Mouse (Mus musculus): ENCODE measurements around the gene Gm21973.

Gm21973 gene

DNA sequence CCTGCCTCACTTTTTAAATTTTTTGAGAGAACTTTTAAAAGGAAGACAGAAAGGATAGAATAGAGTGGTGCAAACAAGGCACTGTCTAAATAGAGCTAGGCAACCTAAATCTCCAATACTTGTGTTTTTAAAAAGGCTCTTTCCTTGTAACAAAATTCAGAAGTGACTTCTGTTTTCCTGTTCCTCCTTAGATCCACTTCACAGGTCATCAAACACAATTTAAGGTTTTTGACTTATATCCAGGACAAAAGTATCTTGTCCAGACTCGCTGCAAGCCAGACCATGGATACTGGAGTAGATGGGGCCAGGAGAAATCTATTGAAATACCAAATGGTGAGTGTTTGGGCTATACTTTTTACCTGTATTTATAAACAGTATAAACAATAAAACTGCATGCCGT is at the start of gene Gm21973:
TSS of gene Gm21973 (plus strand) at position 301 of the 400 bp plus-strand sequence.
- no peak for DNase-seq (ENCODE audit: low read depth, low spot score)

DNA sequence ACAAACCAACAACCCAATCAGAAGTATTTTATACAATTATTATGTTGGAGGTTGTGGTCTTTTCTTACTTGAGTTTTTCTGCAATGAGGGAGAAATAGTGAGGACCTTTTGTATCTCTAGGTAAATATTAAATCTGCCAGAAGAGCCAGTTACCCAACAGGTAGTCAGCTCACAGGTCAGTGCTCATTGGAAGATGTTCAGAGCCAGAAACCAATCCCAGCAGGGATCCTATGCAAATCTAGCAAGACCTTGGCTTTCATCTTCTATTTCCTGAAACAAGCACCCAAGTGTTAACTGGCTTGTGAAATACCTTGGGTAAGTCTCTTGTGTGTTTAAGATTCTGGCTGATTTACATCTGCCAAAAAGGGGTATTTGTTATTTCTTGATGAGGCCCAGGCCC is 48.8 kb upstream of the Gm21973 start:
- peak; percentile 4 for DNase-seq (ENCODE audit: low read depth, low spot score)

DNA sequence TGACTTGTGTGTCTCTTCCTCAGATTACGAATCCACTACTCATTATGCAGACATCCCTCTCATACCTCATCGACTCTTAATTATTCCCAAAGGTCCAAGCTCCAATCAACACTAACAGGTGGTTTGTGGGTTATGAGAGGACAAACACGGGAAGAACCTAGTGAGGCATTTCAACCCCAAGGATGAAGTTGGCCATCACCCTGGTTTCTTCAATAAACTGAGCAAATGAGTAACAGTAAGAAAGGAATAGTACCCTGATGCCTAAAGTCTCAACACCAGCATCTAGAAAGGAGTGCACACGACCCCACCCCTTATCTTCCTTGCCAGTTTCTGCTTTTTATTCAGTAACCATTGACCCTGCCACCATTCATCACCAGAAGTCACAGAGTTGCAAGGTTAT is 47.7 kb upstream of the Gm21973 start:
- no peak for DNase-seq (ENCODE audit: low read depth, low spot score)

DNA sequence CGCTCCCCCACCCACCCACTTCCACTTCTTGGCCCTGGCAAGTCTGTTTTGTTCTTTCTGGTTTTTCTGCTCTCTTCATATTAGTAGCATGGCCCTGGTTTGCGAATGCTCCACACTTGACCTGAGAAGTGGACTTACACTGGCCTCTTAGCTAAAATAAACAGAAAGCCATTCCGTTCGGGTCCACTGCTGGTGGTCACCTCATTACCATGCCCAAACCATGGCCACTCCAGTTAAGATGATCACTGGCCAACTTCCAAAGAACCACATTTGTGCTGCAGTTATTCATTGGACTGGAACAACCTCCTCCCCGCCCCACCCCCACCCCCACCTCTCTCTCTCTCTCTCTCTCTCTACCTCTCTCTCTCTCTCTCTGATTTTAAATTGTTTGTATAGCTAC is 43.6 kb upstream of the Gm21973 start:
- no peak for DNase-seq (ENCODE audit: low read depth, low spot score)

DNA sequence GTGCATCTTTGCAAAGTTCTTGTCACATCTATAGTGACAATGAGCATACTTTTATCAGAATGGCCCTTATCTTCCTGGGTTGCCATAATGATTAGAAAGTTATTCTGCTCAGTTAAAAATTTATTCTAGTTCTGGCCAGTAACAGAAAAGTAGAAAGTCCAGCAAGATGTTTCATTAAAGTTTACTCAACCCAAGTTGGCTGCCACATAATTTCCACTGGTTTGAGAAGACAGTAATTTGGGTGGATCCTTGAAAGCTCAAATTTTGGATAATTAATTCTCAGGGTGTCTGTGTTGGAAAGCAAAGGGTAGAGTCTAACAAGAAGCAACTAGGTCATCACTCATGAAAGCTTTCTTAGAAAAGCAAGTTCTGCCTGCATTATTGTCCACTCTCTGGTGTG is 41.5 kb upstream of the Gm21973 start:
- no peak for DNase-seq (ENCODE audit: low read depth, low spot score)

DNA sequence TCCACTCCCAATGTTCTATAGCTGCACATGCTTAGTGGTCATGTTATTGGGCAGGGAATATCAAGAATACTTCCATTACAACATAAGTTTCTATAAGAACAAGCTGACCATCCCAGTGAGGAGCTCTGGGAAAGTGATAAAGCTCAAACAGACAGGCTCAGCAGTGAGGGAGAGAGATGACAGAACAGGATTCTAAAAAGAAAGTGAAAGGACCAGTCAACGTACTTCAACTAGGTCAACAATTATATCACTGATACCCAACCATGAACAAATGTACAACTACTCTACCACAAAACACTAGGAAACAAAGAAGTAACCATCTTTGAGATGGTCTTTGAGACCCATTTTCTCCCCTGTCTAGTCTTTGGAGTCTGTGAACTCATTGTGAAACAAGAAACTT is 28.6 kb upstream of the Gm21973 start:
- DNase-seq (ENCODE audit: low read depth, low spot score) = no peak

DNA sequence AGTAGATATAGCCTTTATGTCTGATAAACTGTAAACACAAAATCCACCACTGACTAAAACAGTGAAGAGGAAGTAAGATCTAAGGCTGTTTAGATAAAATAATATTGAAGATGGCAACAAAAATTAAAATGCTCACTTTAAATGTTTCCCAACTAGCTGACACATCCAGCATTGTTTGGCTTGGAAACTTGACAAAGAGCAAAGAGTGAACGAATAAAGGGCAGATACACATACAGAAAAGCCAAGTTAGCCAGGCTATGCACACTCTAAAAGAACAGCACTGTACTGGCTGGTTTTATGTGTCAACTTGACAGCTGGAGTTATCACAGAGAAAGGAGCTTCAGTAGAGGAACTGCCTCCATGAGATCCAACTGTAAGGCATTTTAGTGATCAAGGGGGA is 27.1 kb upstream of the Gm21973 start:
- DNase-seq (ENCODE audit: low read depth, low spot score) = no peak

DNA sequence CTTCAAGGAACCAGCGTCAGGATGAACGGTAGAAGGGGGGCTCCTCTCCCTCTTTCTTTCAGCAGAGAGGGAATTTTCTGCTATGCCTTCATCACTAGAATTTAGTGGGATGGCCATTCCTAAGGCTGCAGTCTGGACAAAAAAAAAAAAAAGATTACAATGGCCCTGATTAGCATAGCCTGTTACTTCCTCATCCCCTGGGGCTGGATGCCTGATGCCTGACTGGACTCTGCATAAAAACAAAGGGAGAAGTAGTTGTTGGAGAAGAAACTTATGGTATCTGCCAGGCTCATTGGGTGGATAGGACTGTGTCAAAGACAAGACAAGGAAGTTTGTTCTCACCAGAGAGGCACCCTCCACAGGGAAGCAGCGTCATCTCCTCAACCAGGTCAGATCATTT is 25.7 kb upstream of the Gm21973 start:
- peak; percentile 52 for DNase-seq (ENCODE audit: low read depth, low spot score)

DNA sequence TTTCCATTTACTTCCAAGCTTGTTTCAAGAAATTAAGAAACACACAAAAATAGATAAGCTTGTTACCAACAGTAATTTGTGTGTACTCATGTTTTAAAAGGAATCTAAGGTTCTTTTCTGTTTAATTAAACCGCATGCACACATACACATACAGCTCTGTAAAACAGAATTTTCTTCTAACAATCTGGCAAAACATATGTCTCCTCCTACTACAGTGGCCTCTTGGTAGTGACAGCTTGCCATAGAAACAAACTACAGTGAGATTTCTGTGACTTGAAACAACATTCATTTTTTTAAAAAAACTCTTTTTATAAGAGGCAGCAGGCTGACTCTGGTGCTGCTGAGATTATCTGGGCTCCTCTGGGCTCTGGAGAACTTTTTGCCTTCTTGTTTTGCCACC is 18.7 kb upstream of the Gm21973 start:
- no peak for DNase-seq (ENCODE audit: low read depth, low spot score)

DNA sequence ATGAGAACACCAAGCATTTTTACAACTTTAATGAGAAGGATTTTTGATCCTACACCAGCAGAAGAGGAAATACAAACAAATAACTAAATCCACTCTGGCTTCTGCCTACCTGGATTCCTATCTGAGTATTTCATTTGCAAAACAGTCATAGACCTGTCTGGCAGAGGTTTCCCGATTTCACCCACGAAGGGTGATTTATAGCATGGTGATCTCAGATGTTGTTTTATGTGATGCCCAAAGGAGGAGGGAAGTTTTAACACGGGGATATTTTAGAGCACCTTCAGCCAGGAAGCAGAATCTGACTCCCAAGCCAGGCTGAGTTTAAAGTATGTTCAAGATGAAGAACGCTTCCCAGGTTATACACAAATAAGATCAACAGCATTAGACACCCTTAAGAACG is 13.4 kb upstream of the Gm21973 start:
- DNase-seq (ENCODE audit: low read depth, low spot score) = no peak

DNA sequence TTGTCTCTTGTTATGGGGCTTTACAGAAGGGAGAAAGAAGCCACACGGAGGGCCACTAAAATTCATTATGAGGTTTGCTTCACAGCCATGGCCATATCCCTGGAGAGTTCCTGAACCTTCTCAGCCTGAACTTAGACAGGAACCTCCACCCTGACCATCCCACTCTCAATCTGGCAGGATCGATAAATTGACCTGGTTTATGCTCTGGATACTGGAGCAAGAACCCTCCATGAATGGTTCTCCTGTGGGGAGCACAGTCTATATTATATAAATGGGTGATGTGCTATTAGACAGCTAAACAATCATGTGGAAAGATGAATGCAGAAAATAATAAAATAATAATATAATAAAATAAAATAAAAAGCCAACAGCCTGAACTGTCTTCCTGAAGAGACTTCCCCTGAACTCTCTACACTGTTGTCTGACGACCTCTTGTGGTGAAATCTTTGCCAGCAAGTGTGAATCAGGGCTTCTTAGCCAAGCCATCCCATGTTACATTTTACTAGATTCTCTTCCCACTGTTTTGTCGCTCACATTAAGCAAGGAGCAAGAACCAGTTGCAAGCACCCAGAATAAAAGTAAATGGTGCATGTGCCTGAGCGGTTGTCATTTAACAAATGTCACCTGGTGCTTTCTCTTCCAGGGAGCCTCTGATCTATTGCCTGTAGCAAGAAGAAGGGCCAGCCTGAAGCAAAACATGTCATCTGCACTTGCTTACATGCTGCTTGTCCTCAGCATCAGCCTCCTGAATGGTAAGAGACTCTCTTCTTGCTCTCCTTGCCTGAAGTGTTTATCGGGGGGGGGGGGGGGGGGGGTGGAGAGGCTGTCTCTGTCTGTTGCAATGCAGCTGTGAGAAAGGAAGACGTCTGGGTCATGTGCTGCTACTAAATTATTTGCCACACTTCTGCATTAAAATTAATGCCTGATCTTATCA is 11.4 kb upstream of the Gm21973 start:
- DNase-seq (ENCODE audit: low read depth, low spot score) = peak; percentile 54

DNA sequence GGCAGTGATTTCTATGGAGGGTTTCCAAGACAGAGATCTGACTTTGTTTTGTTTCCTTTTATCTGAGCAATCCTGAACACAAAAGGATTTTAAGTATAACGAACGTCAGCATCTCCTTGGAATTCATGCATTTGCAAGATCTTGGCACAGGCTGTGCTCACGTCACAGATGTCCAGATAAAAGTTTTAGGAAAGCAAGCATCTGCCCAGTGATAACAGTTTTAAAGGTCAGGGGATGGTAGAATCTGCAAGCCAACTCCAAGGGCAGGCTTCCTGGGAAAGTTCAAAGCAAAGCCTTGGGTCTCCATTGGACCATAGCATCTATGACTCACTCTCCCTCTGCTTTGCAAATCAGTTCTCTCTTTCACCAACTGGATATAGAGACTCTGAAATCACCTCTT is 5.4 kb downstream of the Gm21973 start:
- DNase-seq (ENCODE audit: low read depth, low spot score) = no peak

DNA sequence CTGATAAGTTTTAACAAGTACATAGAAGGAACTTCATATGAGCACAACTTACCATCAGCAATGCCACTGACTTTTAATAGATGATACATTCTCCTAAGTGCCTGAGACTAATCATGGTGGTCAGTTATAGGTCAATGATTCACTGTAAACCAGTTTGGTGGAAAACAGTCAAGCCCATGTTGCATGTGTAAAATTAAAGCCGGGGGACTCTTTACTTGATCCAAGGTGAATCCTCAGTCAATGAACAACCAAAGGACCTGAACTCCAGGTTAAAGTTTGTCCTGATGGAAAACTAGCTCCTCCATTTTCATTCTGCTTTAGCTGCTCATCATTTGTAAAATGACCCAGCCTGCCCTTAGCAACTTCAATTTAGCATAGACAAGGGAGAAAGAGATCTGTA is 7.4 kb downstream of the Gm21973 start:
- no peak for DNase-seq (ENCODE audit: low read depth, low spot score)

DNA sequence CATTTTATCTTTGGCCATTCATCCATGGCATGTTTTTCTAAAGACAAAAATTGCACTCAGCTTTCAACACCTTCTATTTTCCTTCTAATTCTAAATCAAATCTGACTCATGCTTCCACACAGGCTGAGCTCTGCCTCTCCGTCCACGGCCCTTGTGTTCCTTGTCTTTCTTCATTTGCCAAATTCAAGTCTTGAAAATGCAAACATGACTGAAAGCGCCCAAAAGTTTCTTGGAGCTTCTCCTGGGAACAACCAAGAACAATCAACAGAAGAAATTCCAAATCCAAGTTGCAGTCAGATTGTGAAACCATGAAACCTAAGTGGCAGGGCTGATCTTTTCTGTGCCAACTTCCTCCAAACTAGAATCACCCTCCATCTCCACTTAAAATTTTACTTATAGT is 13.4 kb downstream of the Gm21973 start:
- DNase-seq (ENCODE audit: low read depth, low spot score) = no peak

DNA sequence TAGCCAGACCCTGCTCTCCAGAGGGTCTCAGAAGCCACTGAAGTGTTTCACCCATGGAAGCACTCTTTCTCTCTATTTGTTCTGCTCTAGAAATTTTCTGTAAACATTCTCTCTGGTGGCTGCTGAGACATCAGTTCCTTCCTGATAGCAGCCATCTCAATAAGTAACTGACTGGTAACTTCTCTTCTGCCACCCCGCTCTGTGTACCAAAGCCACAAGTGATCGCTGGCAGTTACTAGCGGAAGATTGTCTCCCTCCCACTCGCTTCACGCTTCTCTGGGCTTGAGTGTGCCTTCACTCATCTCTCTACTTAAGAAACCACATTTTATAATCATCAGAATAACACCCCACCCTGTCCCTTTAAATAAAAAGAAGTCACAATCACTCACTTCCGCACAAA is 21.9 kb downstream of the Gm21973 start:
- no peak for DNase-seq (ENCODE audit: low read depth, low spot score)

DNA sequence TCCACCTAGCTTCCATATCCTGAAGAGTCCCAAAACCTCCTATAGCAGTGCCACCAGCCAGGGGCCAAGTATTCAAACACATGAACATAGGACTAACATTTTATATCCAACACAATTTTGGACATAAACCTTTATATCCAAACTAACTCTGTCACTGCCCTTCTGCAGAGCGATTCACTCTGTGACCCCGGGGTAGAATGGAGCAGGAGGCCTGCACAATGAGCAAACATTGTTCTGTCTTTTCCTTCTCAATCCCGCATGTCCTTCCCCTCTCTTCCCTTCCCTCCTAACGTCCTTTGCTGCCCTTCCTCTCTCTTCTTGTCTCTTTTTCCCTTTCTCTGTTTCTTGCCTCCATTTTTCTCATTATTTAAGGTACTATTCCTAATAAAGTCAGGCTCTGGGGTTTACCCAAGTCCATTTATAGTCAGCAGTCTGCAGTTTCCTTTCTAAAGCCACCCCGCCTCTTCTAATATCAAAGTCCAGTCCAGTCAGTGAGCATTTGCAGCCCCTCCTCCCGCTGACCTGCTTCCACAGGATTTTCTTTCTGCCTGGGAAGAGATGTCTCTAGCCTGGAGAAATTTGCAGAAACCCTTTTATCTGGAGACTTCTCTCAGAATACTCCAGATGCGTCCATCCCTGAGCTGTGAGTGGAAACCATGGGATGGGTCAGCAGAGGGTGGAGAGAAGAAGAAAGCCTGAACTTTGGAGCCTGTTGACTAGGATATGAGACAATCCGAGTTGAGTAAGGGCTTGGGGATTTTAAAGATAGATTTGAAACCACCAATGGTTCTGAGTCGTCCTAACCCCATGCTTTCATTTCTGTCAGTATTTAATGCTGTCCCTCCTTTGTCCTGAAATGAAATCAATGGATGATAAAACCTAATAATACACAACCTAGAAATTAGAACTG is 33.1 kb downstream of the Gm21973 start, which contains the start of gene Agxt2:
TSS of gene Agxt2 (plus strand) at position 494 of the 910 bp plus-strand sequence.
- DNase-seq (ENCODE audit: low read depth, low spot score) = no peak

DNA sequence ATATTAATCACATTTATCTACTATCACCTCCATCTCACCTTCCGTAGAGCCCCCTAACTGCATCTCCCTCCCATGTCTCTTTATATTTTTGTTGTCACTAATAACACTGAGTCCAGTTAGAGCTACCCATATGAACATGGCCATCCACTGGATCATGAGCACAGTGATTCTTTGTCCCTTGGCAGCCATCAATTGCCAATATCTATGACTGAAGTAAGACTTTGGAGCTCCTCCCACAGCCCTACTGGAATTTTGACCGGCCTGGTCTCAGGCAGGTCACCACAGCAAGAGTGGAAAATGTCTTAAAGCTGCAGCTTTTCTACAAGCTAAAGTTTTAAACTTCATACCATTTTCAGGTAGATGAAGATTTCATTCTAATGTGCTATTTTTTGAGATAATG is 41.2 kb downstream of the Gm21973 start:
- DNase-seq (ENCODE audit: low read depth, low spot score) = no peak

DNA sequence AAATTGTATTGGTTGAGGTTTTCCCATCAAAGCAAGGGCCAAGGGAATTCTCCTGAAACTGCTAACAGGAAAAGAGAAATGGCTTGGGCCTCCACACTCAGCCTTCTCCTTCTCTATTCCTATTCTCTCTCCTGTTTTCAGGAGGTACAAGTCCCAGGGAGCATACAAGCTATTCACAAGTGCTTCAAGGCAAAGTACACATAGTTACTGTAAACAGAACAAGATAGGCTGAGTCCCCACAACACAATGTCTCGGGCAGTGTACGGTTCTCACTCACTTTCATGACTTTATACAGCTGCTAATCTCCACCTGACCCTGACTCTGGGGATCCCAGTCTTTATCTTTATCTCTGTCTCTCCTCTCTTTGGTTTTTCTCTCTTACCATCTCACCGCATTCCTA is 50.2 kb downstream of the Gm21973 start:
- DNase-seq (ENCODE audit: low read depth, low spot score) = no peak

DNA sequence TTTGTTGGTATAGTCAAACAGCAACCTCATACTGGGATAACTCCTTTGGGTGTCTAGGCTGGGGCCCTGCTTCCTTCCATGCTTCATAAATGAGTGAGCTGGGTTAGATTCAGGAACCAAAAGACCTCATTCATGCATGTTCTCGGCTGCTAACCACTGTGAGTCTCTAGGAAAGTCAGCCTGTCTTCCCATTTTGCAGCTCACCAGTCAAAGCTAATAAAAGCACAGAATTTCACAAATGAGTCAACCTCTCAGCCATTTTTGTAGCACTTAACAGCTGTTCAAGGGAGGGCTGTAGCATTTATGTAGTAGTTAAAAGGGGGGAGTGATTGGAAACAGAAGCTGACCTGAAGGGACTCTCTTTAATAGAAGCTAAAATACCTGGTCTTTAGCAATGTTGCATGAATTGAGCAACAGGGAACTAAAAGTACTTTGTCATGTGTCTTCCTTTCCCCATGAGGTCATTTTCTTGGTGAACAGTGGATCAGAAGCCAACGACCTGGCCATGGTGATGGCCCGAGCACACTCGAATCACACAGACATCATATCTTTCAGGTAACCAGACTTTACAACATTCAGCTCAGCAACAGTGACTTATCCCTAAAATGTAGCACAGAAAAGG is 53.3 kb downstream of the Gm21973 start:
- no peak for DNase-seq (ENCODE audit: low read depth, low spot score)

DNA sequence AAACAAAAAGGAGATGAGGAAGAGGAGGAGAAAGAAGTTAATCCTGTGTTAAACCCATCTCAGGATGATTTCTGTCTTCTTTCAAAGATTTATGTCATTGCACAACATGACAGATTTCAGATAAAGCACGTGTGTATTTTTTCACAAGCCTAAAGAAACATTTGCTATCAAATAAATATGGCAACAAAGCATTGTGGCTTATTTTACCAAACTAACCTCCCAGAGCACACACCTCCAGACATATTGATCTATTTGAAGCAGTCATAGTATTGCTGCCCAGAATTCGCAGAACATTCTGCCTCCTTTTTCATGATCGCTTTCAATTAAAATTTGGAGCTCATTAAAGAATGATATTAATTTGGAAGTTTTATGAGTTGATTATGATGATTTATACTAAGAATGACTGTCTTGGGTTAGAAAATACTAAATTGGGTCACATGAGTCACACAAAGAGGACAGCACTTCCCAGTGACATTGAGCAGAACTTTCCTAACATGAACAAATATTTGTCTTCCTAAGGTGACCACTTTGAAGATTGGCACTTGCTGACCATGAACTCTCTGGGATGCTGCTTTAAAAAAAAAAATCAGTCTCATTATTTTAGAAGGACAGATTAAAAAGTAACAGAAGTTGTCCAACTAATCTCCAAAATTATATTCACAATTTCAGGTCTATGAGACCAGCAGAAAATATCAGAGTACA is 54.7 kb downstream of the Gm21973 start:
- DNase-seq (ENCODE audit: low read depth, low spot score) = no peak

DNA sequence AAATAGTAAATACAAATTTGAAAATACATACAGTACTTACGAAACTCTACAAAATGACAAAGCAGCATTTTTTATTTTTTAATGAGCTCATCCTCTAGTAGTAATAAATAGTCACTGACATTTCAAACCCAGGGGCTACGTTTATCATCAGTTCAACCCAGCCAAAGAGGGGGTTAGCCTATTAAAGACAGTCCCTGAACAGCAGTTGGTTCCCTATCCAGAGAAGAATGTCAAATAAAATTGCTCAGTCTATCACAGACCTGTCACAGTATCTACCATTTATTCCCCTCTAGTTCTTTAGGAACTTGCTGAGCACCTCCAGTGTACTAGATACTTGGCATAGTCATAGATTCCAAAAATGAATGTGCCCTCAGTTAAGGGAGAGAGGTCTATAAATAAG is 62.1 kb downstream of the Gm21973 start:
- no peak for DNase-seq (ENCODE audit: low read depth, low spot score)
